In the genomic region with DNA sequence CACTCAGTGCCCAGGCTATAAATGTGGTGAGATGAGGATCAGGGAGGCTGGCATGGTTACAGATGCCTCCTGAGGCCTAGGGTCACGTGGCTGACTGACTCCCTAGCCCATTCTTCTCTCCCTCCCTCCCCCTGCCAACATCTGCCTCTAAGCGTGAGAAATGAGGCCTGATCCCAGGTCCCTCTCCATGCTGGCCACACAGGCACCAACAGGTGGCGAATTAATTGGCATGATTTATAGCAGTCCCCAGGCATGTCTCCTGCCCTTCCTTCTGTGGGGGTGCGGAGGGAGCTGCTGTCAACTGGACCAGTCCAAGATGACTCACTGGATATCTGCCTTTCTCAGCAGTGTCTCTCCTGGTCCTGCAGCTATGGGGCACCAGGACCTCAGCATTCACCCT, we compare ENCODE assay signal across 19 mouse cellular contexts. TPM values are rescaled to one million over a fixed set of nuclear protein-coding genes. Genes with fewer than 3 reads are reported as not detected.
A peak's percentile ranks its signal among the peaks of the same experiment; 100 is the strongest.
DNase-seq lines count a peak whose midpoint lies in the region; ATAC-seq lines count a peak whose summit lies in the region.
"Had no signal": no experiment of that assay in that cellular context is flagged by ENCODE, and none has a peak within 500 bp of the region (broad histone marks: within the 10 kb centered on the region; RNA-seq: fewer than 3 reads in every experiment).

No protein-coding gene starts in this region.

- peak; percentile 70 for ATAC-seq in kidney, embryonic 15.5 days (replicated peaks; ENCODE audit: low FRiP score)
- ATAC-seq in neural tube, embryonic 13.5 days (ENCODE audit: low read depth): peak; percentile 29; the same call in 1 of the 2 replicates
- ATAC-seq: forebrain, embryonic 15.5 days; hindbrain, embryonic 16.5 days had no signal

- no peaks in the 10 kb centered on the region for H3K27me3 ChIP-seq in kidney, embryonic 15.5 days
- H3K27me3 ChIP-seq in neural tube, embryonic 13.5 days: no peaks in the 10 kb centered on the region
- H3K27me3 ChIP-seq: CH12.LX; forebrain, embryonic 15.5 days; heart, embryonic 13.5 days; hindbrain, embryonic 12.5 days had no signal

- WGBS in kidney, embryonic 15.5 days: 42% methylated on average over 4 of the region's 4 CpGs
- WGBS in neural tube, embryonic 13.5 days: 39% methylated on average over 4 of the region's 4 CpGs

- peaks cover 6% of the 10 kb centered on the region; the same call in 1 of the 2 replicates for H3K4me1 ChIP-seq in kidney, embryonic 15.5 days
- no peaks in the 10 kb centered on the region for H3K4me1 ChIP-seq in neural tube, embryonic 13.5 days (replicated peaks)
- H3K4me1 ChIP-seq: forebrain, embryonic 15.5 days; heart, embryonic 13.5 days had no signal

- H3K36me3 ChIP-seq in kidney, embryonic 15.5 days: peaks cover 58% of the 10 kb centered on the region
- H3K36me3 ChIP-seq in neural tube, embryonic 13.5 days: peaks cover 72% of the 10 kb centered on the region

- no peak overlapping the region for H3K4me2 ChIP-seq in kidney, embryonic 15.5 days
- H3K4me2 ChIP-seq in neural tube, embryonic 13.5 days: no peak overlapping the region
- H3K4me2 ChIP-seq: forebrain, embryonic 15.5 days; heart, embryonic 13.5 days; hindbrain, embryonic 12.5 days had no signal

- H3K9me3 ChIP-seq in kidney, embryonic 15.5 days (replicated peaks): no peaks in the 10 kb centered on the region
- H3K9me3 ChIP-seq in neural tube, embryonic 13.5 days: no peaks in the 10 kb centered on the region
- H3K9me3 ChIP-seq: forebrain, embryonic 15.5 days; heart, embryonic 13.5 days; hindbrain, embryonic 12.5 days had no signal

- H3K27ac ChIP-seq in kidney, embryonic 15.5 days: no peak overlapping the region
- H3K27ac ChIP-seq in neural tube, embryonic 13.5 days (replicated peaks): no peak overlapping the region
- H3K27ac ChIP-seq: forebrain, embryonic 15.5 days; heart, embryonic 13.5 days; hindbrain, embryonic 12.5 days had no signal

- H3K4me3 ChIP-seq in kidney, embryonic 15.5 days (replicated peaks): no peak overlapping the region
- H3K4me3 ChIP-seq in neural tube, embryonic 13.5 days: no peak overlapping the region
- H3K4me3 ChIP-seq: forebrain, embryonic 15.5 days; heart, embryonic 13.5 days; hindbrain, embryonic 12.5 days had no signal

- peak; percentile 39 for DNase-seq in cerebellum, adult 9-11 months
- DNase-seq in cerebellum, adult 9-10 months: no peak
- DNase-seq in kidney, adult 11 months: no peak
- no peak for DNase-seq in neural tube, embryonic 10.5 days (ENCODE audit: extremely low spot score, low spot score)
- DNase-seq in mesoderm, embryonic 11.5 days (ENCODE audit: low read depth, low spot score): peak; percentile 56
- DNase-seq in right cerebral cortex, adult 2 months (ENCODE audit: low spot score in 2 of 2): no peak
- DNase-seq: adrenal gland, adult 8-10 months; cerebellum, adult 11-12 months; cerebellum, postnatal 10 days; gastrocnemius, postnatal 36 days; heart, adult 11 months; heart, postnatal 36 days had no signal

- H3K9ac ChIP-seq in kidney, embryonic 15.5 days: no peak overlapping the region
- no peak overlapping the region for H3K9ac ChIP-seq in neural tube, embryonic 13.5 days
- H3K9ac ChIP-seq: forebrain, embryonic 15.5 days; heart, embryonic 13.5 days; hindbrain, embryonic 12.5 days had no signal

RNA-seq across cellular contexts. Expression of a gene that starts 27.4 kb away (rescaled TPM):
- 35.7 and 38.4 TPM in 2 replicates for polyA plus RNA-seq in kidney, embryonic 15.5 days (2015; fragmentation: Nextera tagmentation; extraction: Ambion mirVana)
- polyA plus RNA-seq in neural tube, embryonic 13.5 days (2015; fragmentation: Nextera tagmentation; extraction: Ambion mirVana): 40.7 and 42.1 TPM in 2 replicates

RNA-seq across cellular contexts. Expression of a gene that starts 39.4 kb away (rescaled TPM):
- polyA plus RNA-seq in kidney, embryonic 15.5 days (2015; fragmentation: Nextera tagmentation; extraction: Ambion mirVana): 1.4 and 2.3 TPM in 2 replicates
- polyA plus RNA-seq in neural tube, embryonic 13.5 days (2015; fragmentation: Nextera tagmentation; extraction: Ambion mirVana): 6.8 and 7.9 TPM in 2 replicates

RNA-seq across cellular contexts. Expression of a gene that starts 54.2 kb away (rescaled TPM):
- polyA plus RNA-seq in kidney, embryonic 15.5 days (2015; fragmentation: Nextera tagmentation; extraction: Ambion mirVana): 124 and 136 TPM in 2 replicates
- 156 and 161 TPM in 2 replicates for polyA plus RNA-seq in neural tube, embryonic 13.5 days (2015; fragmentation: Nextera tagmentation; extraction: Ambion mirVana)

Comparison
In these comparisons a context has a peak if more than half of its experiments do, and no peak if none do; other contexts are left out.
1. DNase-seq: peak in cerebellum, adult 9-11 months (single experiment) and mesoderm, embryonic 11.5 days (single experiment); none in cerebellum, adult 9-10 months (single experiment), kidney, adult 11 months (single experiment), neural tube, embryonic 10.5 days (single experiment) and right cerebral cortex, adult 2 months (0 of 2).